Mouse (Mus musculus): ENCODE results near the gene Slc39a9. TPM values are rescaled to one million over a fixed set of nuclear protein-coding genes. Genes with fewer than 3 reads are reported as not detected.

Gene Slc39a9
- polyA plus RNA-seq, 1 experiment from 2014 or later: 9.5 TPM

GRCm38 (mm10) chr12:80721458-80721857, 77.8 kb downstream of the Slc39a9 start:
- no peak for ATAC-seq (ENCODE audit: low read depth)
- Histone ChIP-seq H3K9me3 (replicated peaks) (no peaks in the 10 kb centered on the region), H3K4me1 (replicated peaks) (peaks cover 14% of the 10 kb centered on the region), H3K27ac (no peak overlapping the region), H3K27me3 (peaks cover 10% of the 10 kb centered on the region; the same call in 1 of the 2 replicates), H3K9ac (no peak overlapping the region), H3K4me3 (replicated peaks) (no peak overlapping the region), H3K36me3 (no peaks in the 10 kb centered on the region), H3K4me2 (no peak overlapping the region)
- 81% methylated on average over 15 of the region's 15 CpGs for WGBS (ENCODE audit: insufficient replicate concordance)
- no peak for DNase-seq

- WGBS (ENCODE audit: insufficient replicate concordance): 26% methylated on average over 10 of the region's 10 CpGs
- Histone ChIP-seq H3K36me3 (no peaks in the 10 kb centered on the region), H3K9me3 (replicated peaks) (no peaks in the 10 kb centered on the region), H3K4me2 (peak overlapping the region; percentile 13), H3K27ac (no peak overlapping the region), H3K4me3 (replicated peaks) (no peak overlapping the region), H3K4me1 (replicated peaks) (peaks cover 10% of the 10 kb centered on the region), H3K27me3 (peaks cover 23% of the 10 kb centered on the region), H3K9ac (no peak overlapping the region)
- ATAC-seq (ENCODE audit: low read depth) (0 out of 2 replicates have a peak, but pooled peaks have one; percentile 18), DNase-seq (peak; percentile 63)
Measured at GRCm38 (mm10) chr12:80724853-80725559, 81.3 kb downstream of the Slc39a9 start.

- peaks cover 11% of the 10 kb centered on the region for H3K4me1 ChIP-seq (replicated peaks)
- H3K9ac ChIP-seq: no peak overlapping the region
- DNase-seq (no peak), ATAC-seq (ENCODE audit: low read depth) (no peak)
- no peaks in the 10 kb centered on the region for H3K36me3 ChIP-seq
- no peaks in the 10 kb centered on the region for H3K9me3 ChIP-seq (replicated peaks)
- peaks cover 23% of the 10 kb centered on the region for H3K27me3 ChIP-seq
- no peak overlapping the region for H3K27ac ChIP-seq
- H3K4me2 ChIP-seq: no peak overlapping the region
- WGBS (ENCODE audit: insufficient replicate concordance): 0% methylated on average over 1 of the region's 1 CpGs
- H3K4me3 ChIP-seq (replicated peaks): no peak overlapping the region
Measured at GRCm38 (mm10) chr12:80728207-80728606, 84.5 kb downstream of the Slc39a9 start.

GRCm38 (mm10) chr12:80728814-80729213, 85.1 kb downstream of the Slc39a9 start:
- 43% methylated on average over 2 of the region's 2 CpGs for WGBS (ENCODE audit: insufficient replicate concordance)
- H3K9ac ChIP-seq: no peak overlapping the region
- H3K4me1 ChIP-seq (replicated peaks): peaks cover 5% of the 10 kb centered on the region; the same call in 1 of the 2 replicates
- ATAC-seq (ENCODE audit: low read depth) (no peak), DNase-seq (no peak)
- no peak overlapping the region for H3K4me3 ChIP-seq (replicated peaks)
- H3K36me3 ChIP-seq: no peaks in the 10 kb centered on the region
- H3K27ac ChIP-seq: no peak overlapping the region
- H3K27me3 ChIP-seq: peaks cover 23% of the 10 kb centered on the region
- H3K4me2 ChIP-seq: no peak overlapping the region
- H3K9me3 ChIP-seq (replicated peaks): no peaks in the 10 kb centered on the region

GRCm38 (mm10) chr12:80729758-80730530, 86.3 kb downstream of the Slc39a9 start:
- WGBS (ENCODE audit: insufficient replicate concordance): 66% methylated on average over 12 of the region's 12 CpGs
- no peak overlapping the region for H3K4me3 ChIP-seq (replicated peaks)
- no peak overlapping the region for H3K27ac ChIP-seq
- 0 out of 2 replicates have a peak, but pooled peaks cover 6% of the 10 kb centered on the region for H3K4me1 ChIP-seq (replicated peaks)
- no peak overlapping the region for H3K4me2 ChIP-seq
- peaks cover 23% of the 10 kb centered on the region for H3K27me3 ChIP-seq
- no peak for DNase-seq
- no peaks in the 10 kb centered on the region for H3K36me3 ChIP-seq
- no peak overlapping the region for H3K9ac ChIP-seq
- H3K9me3 ChIP-seq (replicated peaks): no peaks in the 10 kb centered on the region
- ATAC-seq (ENCODE audit: low read depth): no peak

- Histone ChIP-seq H3K36me3 (no peaks in the 10 kb centered on the region), H3K4me3 (replicated peaks) (no peak overlapping the region), H3K9me3 (replicated peaks) (no peaks in the 10 kb centered on the region), H3K27me3 (peaks cover 19% of the 10 kb centered on the region), H3K4me2 (no peak overlapping the region), H3K27ac (no peak overlapping the region), H3K9ac (no peak overlapping the region), H3K4me1 (replicated peaks) (0 out of 2 replicates have a peak, but pooled peaks cover 9% of the 10 kb centered on the region)
- ATAC-seq (ENCODE audit: low read depth) (no peak), DNase-seq (no peak)
- 11% methylated on average over 9 of the region's 9 CpGs for WGBS (ENCODE audit: insufficient replicate concordance)
Measured at GRCm38 (mm10) chr12:80730567-80730966, 86.9 kb downstream of the Slc39a9 start.

Other genes with a start within 250 kb of the Slc39a9 start
- gene Dcaf5, start 207.3 kb upstream of the Slc39a9 start, polyA plus RNA-seq (2015; fragmentation: Nextera tagmentation; extraction: Ambion mirVana): 2.5 and 2.6 TPM in 2 replicates
- 6.6 and 7.4 TPM in 2 replicates for gene Exd2, start 180.8 kb upstream of the Slc39a9 start, polyA plus RNA-seq (2015; fragmentation: Nextera tagmentation; extraction: Ambion mirVana)
- 0.20 and 0.42 TPM in 2 replicates for gene Galnt16, start 125.6 kb upstream of the Slc39a9 start, polyA plus RNA-seq (2015; fragmentation: Nextera tagmentation; extraction: Ambion mirVana)
- 170 and 193 TPM in 2 replicates for gene Erh, start 458 bp downstream of the Slc39a9 start, polyA plus RNA-seq (2015; fragmentation: Nextera tagmentation; extraction: Ambion mirVana)
- 0.14 and 0.35 TPM in 2 replicates for gene Plekhd1, start 48.7 kb downstream of the Slc39a9 start, polyA plus RNA-seq (2015; fragmentation: Nextera tagmentation; extraction: Ambion mirVana)
- gene Ccdc177, start 116.8 kb downstream of the Slc39a9 start, polyA plus RNA-seq (2015; fragmentation: Nextera tagmentation; extraction: Ambion mirVana): not detected in 2 replicates
- 9.4 and 11.6 TPM in 2 replicates for gene Susd6, start 146.6 kb downstream of the Slc39a9 start, polyA plus RNA-seq (2015; fragmentation: Nextera tagmentation; extraction: Ambion mirVana)

Measured in liver, embryonic 13.5 days (tissue).